Mouse (Mus musculus): Measurements from ENCODE around the gene Arhgef7. TPM values are rescaled to one million over a fixed set of nuclear protein-coding genes. Genes with fewer than 3 reads are reported as not detected.

Gene Arhgef7
- total RNA-seq, 2 experiments from 2014 or later = 153 to 157 TPM

DNA sequence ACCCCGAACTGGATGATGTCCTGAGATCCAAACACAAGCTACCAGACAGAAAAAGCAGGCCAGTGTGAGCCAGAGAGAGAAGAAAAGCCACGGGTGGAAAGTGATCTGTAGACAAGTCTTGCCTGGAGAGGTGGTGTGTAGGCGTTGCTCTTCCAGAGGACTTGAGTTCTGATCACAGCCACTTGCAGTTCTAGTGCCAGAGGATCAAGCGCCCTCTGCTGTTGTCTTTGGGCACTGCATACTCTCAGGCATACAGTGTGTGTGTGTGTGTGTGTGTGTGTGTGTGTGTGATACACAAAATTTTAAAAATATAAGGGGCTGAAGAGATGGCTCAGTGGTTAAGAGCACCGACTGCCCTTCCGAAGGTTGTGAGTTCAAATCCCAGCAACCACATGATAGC, 15.3 kb upstream of the Arhgef7 start:
- no peak for DNase-seq (ENCODE audit: low spot score in 2 of 2)

- DNase-seq (ENCODE audit: low spot score in 2 of 2) = no peak
These were observed 10.3 kb upstream of the Arhgef7 start for GRCm38 (mm10) chr8:11717194-11717593.

- no peak for DNase-seq (ENCODE audit: low spot score in 2 of 2)
These were observed 259 bp upstream of the Arhgef7 start for GRCm38 (mm10) chr8:11727273-11727650.

DNA sequence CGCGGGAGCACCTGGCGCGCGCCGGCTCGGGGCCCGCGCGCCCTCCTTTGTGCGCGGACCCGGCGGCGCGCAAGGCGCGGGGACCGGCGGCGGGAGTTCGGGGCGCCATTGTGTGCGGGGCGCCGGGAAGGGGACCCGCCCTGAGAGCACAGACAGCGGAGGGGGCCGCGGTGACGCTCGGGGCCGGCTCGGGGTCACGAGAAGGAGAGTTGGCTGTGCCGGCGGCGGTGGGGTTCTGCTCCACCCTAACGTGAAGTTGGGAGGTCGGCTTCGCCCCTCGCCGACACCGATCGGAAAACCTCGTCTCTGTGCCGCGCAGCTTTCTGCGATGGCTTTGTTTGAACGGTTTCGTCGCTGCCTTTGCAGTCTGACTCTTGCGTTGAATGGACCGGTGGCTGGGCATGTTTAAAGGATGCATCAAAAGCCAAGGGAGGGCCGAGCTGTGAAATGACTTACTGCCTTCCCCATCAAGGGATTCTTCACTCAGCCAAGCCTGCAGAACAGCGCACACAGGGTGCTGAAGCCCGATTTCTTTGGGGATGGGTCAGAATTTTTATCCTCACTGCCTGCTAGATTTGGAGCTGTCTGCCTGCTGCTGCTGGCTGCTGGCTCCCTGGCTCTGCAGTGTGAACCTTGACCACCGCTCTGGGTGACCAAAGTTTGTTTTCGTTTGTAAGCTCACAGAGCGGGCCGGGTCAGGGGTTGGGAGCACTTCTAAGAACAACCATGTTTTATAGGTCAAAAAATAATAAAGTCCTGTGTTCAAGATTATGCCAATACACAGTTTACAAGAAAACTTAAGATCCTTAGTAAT, 1.2 kb downstream of the Arhgef7 start:
- peak; percentile 50 to 67 for DNase-seq (ENCODE audit: low spot score in 2 of 2)

DNA sequence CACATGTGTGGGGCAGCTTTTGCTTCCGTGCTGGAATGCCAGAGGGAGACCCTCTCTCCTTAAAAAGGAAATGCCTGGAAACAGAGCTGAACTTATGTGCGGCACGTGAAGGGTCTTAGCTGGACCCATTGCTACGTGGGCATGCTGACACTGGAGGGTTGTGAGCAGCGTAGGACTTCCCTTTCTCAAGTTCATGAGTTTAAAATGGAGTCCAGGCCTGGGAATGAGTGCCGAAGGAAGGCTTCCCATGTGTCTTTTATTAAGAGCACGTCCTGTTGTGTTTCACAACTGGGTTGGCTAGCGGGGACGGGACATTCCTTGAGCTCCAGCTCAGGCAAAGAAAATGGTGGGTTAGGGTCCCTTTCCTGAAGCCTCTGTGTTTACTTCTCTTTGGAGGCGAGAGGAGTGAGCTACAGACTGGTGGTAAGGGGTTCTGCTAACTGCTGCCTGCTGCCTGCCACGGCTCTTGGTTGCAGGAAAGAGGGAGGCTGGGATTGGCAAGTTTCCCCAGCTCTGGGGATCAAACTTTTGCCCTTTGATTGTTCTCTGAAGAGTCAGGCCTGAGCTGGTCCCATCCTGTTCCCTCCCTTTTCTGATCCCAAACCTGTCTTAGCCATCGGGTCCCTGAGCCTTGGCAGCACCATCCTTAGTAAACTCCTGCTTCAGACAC, 2.9 kb downstream of the Arhgef7 start:
- no peak for DNase-seq (ENCODE audit: low spot score in 2 of 2)

DNA sequence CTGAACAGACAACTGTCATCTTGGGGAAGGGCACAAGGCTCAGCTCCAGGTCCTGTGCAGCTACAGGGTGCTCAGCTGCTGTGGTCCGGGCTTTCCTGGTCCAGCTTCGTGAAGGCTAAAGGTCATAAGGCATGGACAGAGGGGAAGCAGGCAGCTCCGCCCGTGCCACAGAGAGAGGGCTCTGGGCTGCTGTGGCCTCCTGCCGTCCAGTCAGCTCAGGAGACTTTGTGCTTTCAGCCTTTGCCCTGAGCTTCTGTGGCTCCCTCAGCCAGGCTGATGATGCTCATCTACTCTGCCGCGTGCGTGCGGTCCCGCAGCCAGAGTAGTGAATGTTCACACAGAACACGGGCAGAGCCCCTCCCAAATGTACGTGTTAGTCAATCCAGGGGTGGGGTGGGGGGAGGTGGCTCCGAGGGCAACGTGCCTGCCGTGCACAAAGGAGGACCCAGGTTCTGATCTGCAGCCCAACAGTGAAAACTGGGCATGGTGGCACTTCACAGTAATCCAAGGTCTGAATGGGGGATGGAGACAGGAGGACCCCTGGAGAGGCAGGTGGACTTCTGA, 8.2 kb downstream of the Arhgef7 start:
- no peak for DNase-seq (ENCODE audit: low spot score in 2 of 2)

- DNase-seq (ENCODE audit: low spot score in 2 of 2) = no peak
These were observed 9.6 kb downstream of the Arhgef7 start for GRCm38 (mm10) chr8:11737096-11737495.

DNA sequence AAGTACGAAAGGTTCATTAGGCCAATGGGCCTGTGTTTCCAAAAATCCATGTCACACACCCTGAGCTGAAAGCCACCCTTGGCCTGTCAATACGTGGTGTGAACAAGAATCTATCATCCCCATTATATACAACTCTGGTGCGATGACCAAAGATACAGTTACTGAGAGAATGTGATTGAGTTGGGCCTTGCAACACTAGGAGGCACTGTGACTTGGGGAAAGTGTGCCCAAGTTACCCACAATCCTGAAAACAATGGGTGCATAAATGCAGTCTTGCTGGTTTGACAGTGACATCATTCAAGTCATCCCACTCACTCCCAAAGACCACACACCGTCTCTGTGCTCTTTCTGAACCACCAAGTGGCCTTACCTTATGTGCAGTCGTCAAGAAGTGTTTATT, 11.6 kb downstream of the Arhgef7 start:
- no peak for DNase-seq (ENCODE audit: low spot score in 2 of 2)

DNA sequence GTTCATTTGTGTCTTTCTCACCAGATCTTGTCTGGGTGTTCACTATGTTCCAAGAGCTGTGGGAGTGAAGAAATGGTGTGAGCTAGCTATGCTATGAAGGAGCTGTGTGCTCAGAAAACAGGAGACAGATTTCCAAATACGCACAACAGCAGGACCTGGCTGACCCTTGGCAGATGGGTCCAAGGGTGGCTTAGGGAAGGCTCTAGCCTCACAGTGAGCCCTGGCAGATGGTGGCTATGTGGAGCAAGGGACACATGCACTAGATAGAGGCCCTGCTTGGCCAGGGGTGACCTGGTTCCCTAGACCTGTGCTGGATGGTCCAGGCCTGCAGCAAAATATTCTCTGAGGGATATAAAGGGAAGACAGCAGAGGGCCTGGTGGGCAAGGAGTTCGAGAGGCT, 13.3 kb downstream of the Arhgef7 start:
- DNase-seq (ENCODE audit: low spot score in 2 of 2) = no peak

DNA sequence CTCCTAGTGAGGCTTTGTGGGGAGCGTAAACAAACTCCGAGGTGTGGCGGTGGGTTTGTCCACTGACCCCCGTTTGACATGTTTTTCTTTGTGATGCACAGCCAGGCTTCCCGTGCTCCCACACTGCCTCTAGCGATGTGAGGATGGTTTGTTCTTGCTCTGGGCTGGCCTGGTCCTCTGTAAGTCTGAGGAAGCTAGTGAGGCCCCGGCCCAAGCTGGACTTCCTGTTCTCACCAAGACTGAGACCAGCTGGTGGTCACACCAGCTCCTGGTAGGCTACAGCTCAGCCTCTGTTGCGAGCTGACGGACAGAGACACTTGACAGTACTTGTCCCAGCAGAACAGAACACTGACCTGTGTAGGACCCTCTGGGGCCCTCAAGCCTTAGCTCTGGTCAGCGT, 16.1 kb downstream of the Arhgef7 start:
- no peak for DNase-seq (ENCODE audit: low spot score in 2 of 2)

DNA sequence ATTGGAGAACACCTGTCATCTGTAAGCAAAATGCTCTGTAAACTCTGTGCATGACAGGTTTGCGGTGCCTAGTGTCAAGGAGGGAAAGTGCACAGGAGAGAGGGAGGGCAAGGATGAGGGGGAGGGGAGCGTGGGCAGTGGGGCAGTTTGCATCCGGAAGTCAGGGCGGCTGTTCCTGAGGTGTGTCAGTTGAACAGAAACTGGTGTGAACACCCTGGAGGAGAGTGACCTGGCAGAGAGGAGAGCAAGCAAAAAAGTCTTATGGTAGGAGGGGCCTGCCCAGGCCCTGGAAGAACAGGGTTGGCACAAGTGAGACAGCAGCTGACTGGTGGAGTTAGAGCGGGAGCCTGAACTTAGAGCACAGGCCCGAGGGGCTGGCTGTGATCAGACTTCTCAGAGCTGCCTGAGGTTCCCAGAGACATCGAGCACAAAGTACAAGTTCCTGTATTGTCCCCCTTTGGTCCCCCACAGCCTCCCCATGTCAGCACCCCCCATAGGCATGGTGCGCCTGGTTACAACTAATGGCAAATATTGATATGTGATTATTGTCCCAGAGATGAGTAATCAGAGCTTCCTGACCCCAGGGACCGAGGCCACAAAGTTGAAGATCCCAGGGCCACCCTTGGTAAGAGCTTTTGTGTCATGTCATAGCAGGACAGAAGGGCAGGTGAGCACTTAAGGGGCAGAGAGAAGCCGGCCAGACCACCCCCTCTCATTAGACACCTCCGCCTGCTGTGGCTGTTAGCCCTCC, 19.5 kb downstream of the Arhgef7 start:
- DNase-seq (ENCODE audit: low spot score in 2 of 2) = no peak

DNA sequence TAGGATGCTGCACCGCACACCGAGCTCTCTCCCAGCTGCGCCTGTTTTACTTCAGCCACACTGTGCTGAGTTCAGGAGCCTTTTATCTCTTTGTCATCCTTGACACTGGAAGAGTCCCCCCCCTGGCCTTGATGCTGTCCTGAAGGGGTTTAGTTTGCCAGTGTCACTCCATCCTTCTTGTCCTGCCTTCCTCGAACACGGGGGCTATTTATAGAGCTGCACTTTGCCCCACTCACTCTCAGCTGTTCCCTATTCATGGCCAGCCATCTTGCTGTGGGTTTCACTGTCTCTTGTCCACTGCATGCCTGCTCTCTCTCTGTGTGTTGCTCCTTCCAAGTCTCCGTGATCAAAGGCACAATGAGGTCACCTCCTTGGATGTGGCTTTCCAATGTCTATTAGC, 22.0 kb downstream of the Arhgef7 start:
- no peak for DNase-seq (ENCODE audit: low spot score in 2 of 2)

GRCm38 (mm10) chr8:11752338-11752737, 24.8 kb downstream of the Arhgef7 start:
- DNase-seq (ENCODE audit: low spot score in 2 of 2) = no peak

- no peak for DNase-seq (ENCODE audit: low spot score in 2 of 2)
These were observed 25.8 kb downstream of the Arhgef7 start for GRCm38 (mm10) chr8:11753155-11753941.

DNA sequence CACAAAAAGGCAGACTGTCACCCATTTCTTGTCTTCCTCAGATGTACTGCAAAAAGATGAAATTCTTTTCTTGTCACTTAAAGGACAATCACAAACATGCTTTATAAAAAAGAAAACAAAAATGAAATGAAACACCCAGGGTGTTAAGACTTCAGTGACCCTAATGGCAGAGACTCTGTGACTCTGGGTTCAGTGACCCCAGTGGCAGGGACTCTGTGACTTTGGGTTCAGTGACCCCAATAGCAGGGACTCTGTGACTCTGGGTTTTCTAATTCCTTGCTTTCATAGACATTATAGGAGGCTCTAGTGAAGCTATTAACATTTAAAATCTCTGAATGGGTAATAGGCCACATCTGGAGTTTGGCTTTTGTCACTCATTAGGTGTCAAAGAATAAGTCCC, 27.2 kb downstream of the Arhgef7 start:
- no peak for DNase-seq (ENCODE audit: low spot score in 2 of 2)

DNA sequence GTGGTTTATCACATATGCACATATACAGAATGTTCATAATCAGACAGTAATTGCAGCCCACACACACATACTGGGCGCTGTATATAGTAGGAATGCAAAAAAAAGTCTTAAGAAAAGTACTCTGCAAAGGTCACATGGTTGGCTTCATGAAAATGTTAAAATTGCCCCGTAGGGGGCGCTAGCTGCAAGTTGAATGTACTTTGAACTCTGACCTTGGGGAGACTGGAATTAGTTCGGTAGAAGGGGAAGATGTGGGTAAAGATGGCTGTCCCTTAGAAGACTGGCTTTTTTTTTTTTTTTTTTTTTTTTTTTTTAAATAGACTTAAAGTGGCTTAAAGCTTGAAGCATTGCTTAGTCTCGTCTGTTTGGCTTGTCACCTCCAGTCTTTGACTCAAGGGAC, 28.4 kb downstream of the Arhgef7 start:
- peak in 1 of 2 experiments; percentile 71 for DNase-seq (ENCODE audit: low spot score in 2 of 2)

- peak; percentile 86 to 92 for DNase-seq (ENCODE audit: low spot score in 2 of 2)
These were observed 30.3 kb downstream of the Arhgef7 start for GRCm38 (mm10) chr8:11757568-11758481.

GRCm38 (mm10) chr8:11758482-11759281, 31.2 kb downstream of the Arhgef7 start:
- no peak for DNase-seq (ENCODE audit: low spot score in 2 of 2)

DNA sequence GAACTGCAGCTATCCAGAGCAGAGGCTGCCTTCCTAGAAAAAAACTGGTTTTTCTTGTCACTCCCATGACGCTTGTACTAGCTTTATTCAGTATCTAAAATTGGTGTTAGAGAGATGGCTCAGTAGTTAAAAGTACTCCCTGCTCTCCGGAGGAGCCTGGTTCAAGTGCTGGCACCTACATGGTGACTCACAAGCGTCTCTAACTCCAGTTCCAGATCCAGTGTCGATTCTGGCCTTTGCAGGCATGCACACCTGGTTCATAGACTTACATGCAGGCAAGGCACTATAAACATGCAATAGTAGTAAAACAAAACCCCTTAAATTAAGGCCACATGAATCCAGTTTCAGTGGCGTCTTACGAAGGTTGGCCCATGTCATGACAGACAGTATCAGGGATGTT, 34.0 kb downstream of the Arhgef7 start:
- DNase-seq (ENCODE audit: low spot score in 2 of 2) = no peak
